Mouse (Mus musculus) forebrain, embryonic 13.5 days (tissue): ENCODE data around the gene Tma16. TPM values are rescaled to one million over a fixed set of nuclear protein-coding genes. Genes with fewer than 3 reads are reported as not detected.
A peak's percentile ranks its signal among the peaks of the same experiment; 100 is the strongest.

Source experiments
- ATAC-seq: fragments of 200-750 bp; cut with Nextera tagmentation; 2 replicates; pipeline ENCODE4 v1.8.0; 2017
- H3K27ac ChIP-seq: fragments of 300-500 bp; sonication (generic); 2 replicates; pipeline ENCODE4 v1.5.1; 2015; ENCODE audit warnings: inconsistent platforms, mild to moderate bottlenecking, moderate library complexity
- H3K27me3 ChIP-seq: fragments of 300-500 bp; sonication (generic); 2 replicates; pipeline ENCODE4 v1.6.1; 2015; ENCODE audit warnings: mild to moderate bottlenecking, inconsistent platforms
- H3K36me3 ChIP-seq: fragments of 300-500 bp; sonication (generic); 2 replicates; pipeline ENCODE4 v1.6.1; 2015; ENCODE audit warnings: mild to moderate bottlenecking, inconsistent platforms; ENCODE audit not compliant: poor library complexity, severe bottlenecking
- H3K4me1 ChIP-seq: fragments of 300-500 bp; sonication (generic); 2 replicates; pipeline ENCODE4 v1.6.1; 2015; ENCODE audit warnings: inconsistent platforms
- H3K4me2 ChIP-seq: fragments of 300-500 bp; sonication (generic); 2 replicates; pipeline ENCODE4 v1.6.1; 2015; ENCODE audit warnings: inconsistent platforms, mild to moderate bottlenecking, moderate library complexity
- H3K4me3 ChIP-seq: fragments of 300-500 bp; sonication (generic); 2 replicates; pipeline ENCODE4 v1.5.1; 2015; ENCODE audit warnings: mild to moderate bottlenecking, inconsistent platforms
- H3K9ac ChIP-seq: fragments of 300-500 bp; sonication (generic); 2 replicates; pipeline ENCODE4 v1.6.1; 2015; ENCODE audit warnings: mild to moderate bottlenecking, inconsistent platforms
- H3K9me3 ChIP-seq: fragments of 300-500 bp; sonication (generic); replicated peaks from 2 replicates; pipeline ENCODE4 v1.6.1; 2016; ENCODE audit warnings: inconsistent platforms
- WGBS: fragments of 180-500 bp; shearing (Covaris S2); methylation state at CpG from one replicate; pipeline ENCODE4 v1.1.7; 2015; 5-methylcytosine and 5-hydroxymethylcytosine counted together
- polyA plus RNA-seq: library from polyadenylated mRNA; unstranded; fragments of >200 nt; fragmentation: Nextera tagmentation; extraction: Ambion mirVana; gene quantifications from 2 replicates; pipeline ENCODE4 v1.2.1, GENCODE M21; 2015

The Tma16 gene
- 11.8 and 16.0 TPM in 2 replicates for polyA plus RNA-seq

GRCm38 (mm10) chr8:66486084-66486763 is at the start of gene Tma16:
Gene Tma16, minus strand, starts transcription at chr8:66486530.
- Histone ChIP-seq H3K4me3 (peak within 1 kb of the TSS; percentile 88), H3K9ac (peak within 1 kb of the TSS; percentile 78), H3K4me2 (peak within 1 kb of the TSS; percentile 67), H3K9me3 (no peaks in the 10 kb centered on the region), H3K27me3 (no peaks in the 10 kb centered on the region), H3K27ac (peak within 1 kb of the TSS; percentile 63; the same call in 1 of the 2 replicates), H3K4me1 (peaks cover 8% of the 10 kb centered on the region; the same call in 1 of the 2 replicates), H3K36me3 (peaks cover 24% of the 10 kb centered on the region)
- 0% methylated on average over 36 of the region's 45 CpGs for WGBS
- ATAC-seq = peak; percentile 99

- Histone ChIP-seq H3K9me3 (no peaks in the 10 kb centered on the region), H3K27me3 (no peaks in the 10 kb centered on the region), H3K4me2 (no peak overlapping the region), H3K4me1 (no peaks in the 10 kb centered on the region), H3K27ac (no peak overlapping the region), H3K4me3 (no peak overlapping the region), H3K9ac (no peak overlapping the region), H3K36me3 (no peaks in the 10 kb centered on the region)
- ATAC-seq = no peak
Observed at GRCm38 (mm10) chr8:66520576-66520975, 34.2 kb upstream of the Tma16 start.

GRCm38 (mm10) chr8:66519149-66519548 is 32.8 kb upstream of the Tma16 start:
- no peak for ATAC-seq
- H3K27me3 ChIP-seq = no peaks in the 10 kb centered on the region
- H3K36me3 ChIP-seq = no peaks in the 10 kb centered on the region
- no peak overlapping the region for H3K9ac ChIP-seq
- WGBS = 78% methylated on average over 2 of the region's 2 CpGs
- no peak overlapping the region for H3K27ac ChIP-seq
- H3K9me3 ChIP-seq = no peaks in the 10 kb centered on the region
- no peaks in the 10 kb centered on the region for H3K4me1 ChIP-seq
- no peak overlapping the region for H3K4me3 ChIP-seq
- H3K4me2 ChIP-seq = no peak overlapping the region

GRCm38 (mm10) chr8:66511537-66511936 is 25.2 kb upstream of the Tma16 start, which contains the start of gene Tktl2:
Gene Tktl2, plus strand, starts transcription at chr8:66511756.
- no peaks in the 10 kb centered on the region for H3K9me3 ChIP-seq
- no peaks in the 10 kb centered on the region for H3K4me1 ChIP-seq
- no peak within 1 kb of the TSS for H3K27ac ChIP-seq
- H3K4me3 ChIP-seq = no peak within 1 kb of the TSS
- H3K4me2 ChIP-seq = no peak within 1 kb of the TSS
- no peak for ATAC-seq
- WGBS = 95% methylated on average over 22 of the region's 22 CpGs
- no peak within 1 kb of the TSS for H3K9ac ChIP-seq
- H3K27me3 ChIP-seq = no peaks in the 10 kb centered on the region
- H3K36me3 ChIP-seq = no peaks in the 10 kb centered on the region

- no peaks in the 10 kb centered on the region for H3K9me3 ChIP-seq
- no peak overlapping the region for H3K4me3 ChIP-seq
- H3K27me3 ChIP-seq = no peaks in the 10 kb centered on the region
- H3K36me3 ChIP-seq = no peaks in the 10 kb centered on the region
- no peaks in the 10 kb centered on the region for H3K4me1 ChIP-seq
- WGBS = 79% methylated on average over 2 of the region's 2 CpGs
- no peak overlapping the region for H3K9ac ChIP-seq
- ATAC-seq = no peak
- H3K27ac ChIP-seq = no peak overlapping the region
- no peak overlapping the region for H3K4me2 ChIP-seq
Observed at GRCm38 (mm10) chr8:66503381-66503780, 17.1 kb upstream of the Tma16 start.

- Histone ChIP-seq H3K4me2 (no peak overlapping the region), H3K4me1 (no peaks in the 10 kb centered on the region), H3K4me3 (no peak overlapping the region), H3K36me3 (no peaks in the 10 kb centered on the region), H3K27ac (no peak overlapping the region), H3K9me3 (no peaks in the 10 kb centered on the region), H3K27me3 (no peaks in the 10 kb centered on the region), H3K9ac (no peak overlapping the region)
- WGBS = 41% methylated on average over 4 of the region's 4 CpGs
- peak; percentile 31; the same call in 1 of the 2 replicates for ATAC-seq
Observed at GRCm38 (mm10) chr8:66496998-66497577, 10.8 kb upstream of the Tma16 start.

GRCm38 (mm10) chr8:66495726-66496125 is 9.4 kb upstream of the Tma16 start:
- 10% methylated on average over 8 of the region's 8 CpGs for WGBS
- Histone ChIP-seq H3K27me3 (no peaks in the 10 kb centered on the region), H3K4me3 (no peak overlapping the region), H3K4me1 (no peaks in the 10 kb centered on the region), H3K27ac (no peak overlapping the region), H3K9me3 (no peaks in the 10 kb centered on the region), H3K9ac (no peak overlapping the region), H3K36me3 (no peaks in the 10 kb centered on the region), H3K4me2 (no peak overlapping the region)
- ATAC-seq = peak; percentile 92

GRCm38 (mm10) chr8:66494496-66494895 is 8.2 kb upstream of the Tma16 start:
- Histone ChIP-seq H3K4me1 (no peaks in the 10 kb centered on the region), H3K9ac (no peak overlapping the region), H3K4me3 (no peak overlapping the region), H3K4me2 (no peak overlapping the region), H3K27ac (no peak overlapping the region), H3K27me3 (no peaks in the 10 kb centered on the region), H3K36me3 (no peaks in the 10 kb centered on the region), H3K9me3 (no peaks in the 10 kb centered on the region)
- 70% methylated on average over 2 of the region's 2 CpGs for WGBS
- ATAC-seq = no peak

GRCm38 (mm10) chr8:66490624-66491023 is 4.3 kb upstream of the Tma16 start:
- WGBS = 86% methylated on average over 4 of the region's 4 CpGs
- Histone ChIP-seq H3K4me1 (peaks cover 1% of the 10 kb centered on the region; the same call in 1 of the 2 replicates), H3K9me3 (no peaks in the 10 kb centered on the region), H3K27me3 (no peaks in the 10 kb centered on the region), H3K36me3 (no peaks in the 10 kb centered on the region), H3K9ac (no peak overlapping the region), H3K4me3 (no peak overlapping the region), H3K27ac (no peak overlapping the region), H3K4me2 (no peak overlapping the region)
- no peak for ATAC-seq

- no peaks in the 10 kb centered on the region for H3K27me3 ChIP-seq
- 0 out of 2 replicates have a peak, but pooled peaks cover 2% of the 10 kb centered on the region for H3K36me3 ChIP-seq
- peaks cover 8% of the 10 kb centered on the region; the same call in 1 of the 2 replicates for H3K4me1 ChIP-seq
- H3K4me2 ChIP-seq = no peak overlapping the region
- no peak for ATAC-seq
- WGBS = 48% methylated on average over 3 of the region's 3 CpGs
- H3K9me3 ChIP-seq = no peaks in the 10 kb centered on the region
- no peak overlapping the region for H3K4me3 ChIP-seq
- no peak overlapping the region for H3K9ac ChIP-seq
- H3K27ac ChIP-seq = no peak overlapping the region
Observed at GRCm38 (mm10) chr8:66488556-66488955, 2.2 kb upstream of the Tma16 start.

GRCm38 (mm10) chr8:66476880-66477279 is 9.4 kb downstream of the Tma16 start:
- H3K27me3 ChIP-seq = no peaks in the 10 kb centered on the region
- no peak overlapping the region for H3K4me3 ChIP-seq
- no peak overlapping the region for H3K27ac ChIP-seq
- no peak for ATAC-seq
- peaks cover 65% of the 10 kb centered on the region for H3K36me3 ChIP-seq
- WGBS = 95% methylated on average over 3 of the region's 3 CpGs
- no peak overlapping the region for H3K9ac ChIP-seq
- no peak overlapping the region for H3K4me2 ChIP-seq
- H3K4me1 ChIP-seq = no peaks in the 10 kb centered on the region; the same call in 1 of the 2 replicates
- no peaks in the 10 kb centered on the region for H3K9me3 ChIP-seq

- 91% methylated on average over 3 of the region's 3 CpGs for WGBS
- Histone ChIP-seq H3K9ac (no peak overlapping the region), H3K36me3 (peaks cover 6% of the 10 kb centered on the region; the same call in 1 of the 2 replicates), H3K4me2 (no peak overlapping the region), H3K9me3 (no peaks in the 10 kb centered on the region), H3K27me3 (no peaks in the 10 kb centered on the region), H3K4me1 (no peaks in the 10 kb centered on the region; the same call in 1 of the 2 replicates), H3K4me3 (no peak overlapping the region), H3K27ac (no peak overlapping the region)
- ATAC-seq = no peak
Observed at GRCm38 (mm10) chr8:66469821-66470220, 16.5 kb downstream of the Tma16 start.
